Mouse (Mus musculus): ENCODE results near the gene Fcgr2b. TPM values are rescaled to one million over a fixed set of nuclear protein-coding genes. Genes with fewer than 3 reads are reported as not detected.

The Fcgr2b gene
- 1 to 10 TPM; 2.7 to 4.4 TPM for total RNA-seq (2021)
- long read RNA-seq, experiment 1, partial matches to known transcripts = 0 of 2 reads
- long read RNA-seq, experiment 1, other reads (novel, unspliced or antisense) = 1 of 2 reads
- long read RNA-seq, experiment 2 = 0 reads

GRCm38 (mm10) chr1:170976447-170976846 is at the start of gene Fcgr2b:
Gene Fcgr2b, minus strand, starts transcription at chr1:170976547.
- Histone ChIP-seq H3K27ac (0 out of 2 replicates have a peak within 1 kb of the TSS, but pooled peaks have one; percentile 7), H3K4me3 (peak within 1 kb of the TSS; percentile 18; the same call in 1 of the 2 replicates)
- DNase-seq (ENCODE audit: low spot score in 2 of 2) = no peak
- TF ChIP-seq CTCF (conservative IDR thresholded peaks at IDR 0.05) = no peak

- Histone ChIP-seq H3K4me3 (no peak overlapping the region), H3K27ac (no peak overlapping the region)
- DNase-seq (ENCODE audit: low spot score in 2 of 2) = no peak
- no peak for TF ChIP-seq CTCF (conservative IDR thresholded peaks at IDR 0.05)
These were observed 43.1 kb upstream of the Fcgr2b start for GRCm38 (mm10) chr1:171019311-171019950.

DNA sequence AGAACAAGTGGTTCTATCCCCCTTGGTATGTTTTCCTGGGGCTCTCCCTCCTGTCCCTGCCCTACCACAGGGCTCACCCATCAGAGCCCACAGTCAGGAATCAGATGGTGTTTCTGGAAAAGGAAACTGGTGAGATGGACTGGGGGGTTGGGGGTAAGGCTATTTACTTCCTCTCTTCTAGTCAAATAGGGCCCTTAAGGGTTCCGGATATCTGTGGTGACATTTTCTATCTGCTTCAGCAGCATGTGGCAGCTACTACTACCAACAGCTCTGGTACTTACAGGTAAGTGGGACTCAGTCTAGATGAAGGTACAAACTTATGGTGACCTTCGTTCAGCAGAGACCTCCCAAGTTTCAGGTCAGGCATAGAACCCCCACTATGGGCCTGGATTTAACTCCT is 42.4 kb upstream of the Fcgr2b start, which contains the start of gene Fcgr4:
Fcgr4 (plus strand) TSS at position 184 of the 400 bp plus-strand sequence.
- no peak for TF ChIP-seq CTCF (conservative IDR thresholded peaks at IDR 0.05)
- H3K27ac ChIP-seq = no peak within 1 kb of the TSS
- DNase-seq (ENCODE audit: low spot score in 2 of 2) = no peak

DNA sequence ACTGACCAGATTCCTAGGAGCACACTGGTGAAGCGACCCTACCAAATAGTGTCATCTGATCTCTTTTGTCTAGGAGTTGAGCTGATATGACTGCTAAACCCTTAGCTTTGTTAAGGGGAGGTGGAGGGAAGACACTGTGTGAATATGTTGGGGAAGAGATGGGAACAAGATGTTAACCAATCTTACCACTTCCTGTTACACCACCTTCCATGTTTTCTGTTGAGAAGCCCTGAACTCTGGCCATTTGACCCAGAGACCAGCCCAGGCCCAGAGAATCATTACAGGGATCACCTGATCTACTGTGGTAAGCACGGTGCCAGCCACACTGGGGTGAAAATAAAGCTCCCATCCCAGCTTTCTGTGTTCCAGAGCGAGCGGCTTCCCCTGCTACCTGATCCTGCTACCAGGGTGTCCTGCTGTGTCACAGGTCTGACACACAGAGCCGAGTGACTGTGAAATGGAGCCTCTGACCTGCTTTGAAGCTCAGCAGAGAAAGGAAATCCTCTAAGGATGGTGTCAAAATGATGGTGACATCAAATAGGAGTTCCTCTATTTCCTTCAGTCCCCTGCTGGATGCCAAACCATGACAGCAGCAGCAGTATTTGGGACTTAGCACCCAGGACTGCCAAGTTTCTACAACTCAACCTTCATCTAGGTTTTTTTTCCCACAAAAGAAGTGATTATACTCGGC is 41.3 kb upstream of the Fcgr2b start:
- Histone ChIP-seq H3K27ac (no peak overlapping the region), H3K4me3 (no peak overlapping the region)
- DNase-seq (ENCODE audit: low spot score in 2 of 2) = no peak
- no peak for TF ChIP-seq CTCF (conservative IDR thresholded peaks at IDR 0.05)

More for the DNA sequence above, 42.4 kb upstream of the Fcgr2b start, which contains the start of gene Fcgr4:
- no peak within 1 kb of the TSS for H3K4me3 ChIP-seq

DNA sequence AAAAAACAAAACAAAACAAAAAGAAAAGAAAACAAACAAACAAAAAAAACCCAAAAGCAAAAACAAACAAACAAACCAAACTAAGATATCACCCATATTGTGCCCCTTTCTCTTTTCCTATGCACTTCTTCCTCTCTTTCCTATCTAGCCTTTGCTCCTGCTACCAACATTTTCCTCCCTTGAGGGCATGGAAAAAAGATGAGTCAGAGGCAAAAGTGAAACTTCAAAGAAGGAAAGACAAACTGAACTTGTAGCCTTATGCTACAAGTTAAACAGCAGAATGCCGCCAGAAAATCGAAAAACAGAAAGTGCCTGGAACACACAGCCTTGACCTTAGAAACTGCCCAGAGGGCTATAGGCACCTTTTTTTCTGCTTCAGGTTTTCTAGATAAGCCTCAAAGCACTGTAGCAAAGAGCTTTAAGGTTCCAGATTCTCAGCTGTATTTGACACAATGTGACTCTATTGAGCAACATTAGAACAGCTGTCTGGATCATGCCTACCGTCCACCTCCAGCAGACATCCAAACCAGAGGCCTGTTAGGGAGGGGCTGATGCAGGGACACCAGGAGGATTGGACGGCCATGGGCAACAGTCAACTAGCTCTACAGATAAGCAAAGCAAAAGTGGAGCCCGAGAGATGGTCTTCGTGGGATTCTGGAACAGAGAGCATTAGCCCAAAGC is 40.5 kb upstream of the Fcgr2b start:
- no peak for TF ChIP-seq CTCF (conservative IDR thresholded peaks at IDR 0.05)
- Histone ChIP-seq H3K27ac (no peak overlapping the region), H3K4me3 (no peak overlapping the region)
- no peak for DNase-seq (ENCODE audit: low spot score in 2 of 2)

DNA sequence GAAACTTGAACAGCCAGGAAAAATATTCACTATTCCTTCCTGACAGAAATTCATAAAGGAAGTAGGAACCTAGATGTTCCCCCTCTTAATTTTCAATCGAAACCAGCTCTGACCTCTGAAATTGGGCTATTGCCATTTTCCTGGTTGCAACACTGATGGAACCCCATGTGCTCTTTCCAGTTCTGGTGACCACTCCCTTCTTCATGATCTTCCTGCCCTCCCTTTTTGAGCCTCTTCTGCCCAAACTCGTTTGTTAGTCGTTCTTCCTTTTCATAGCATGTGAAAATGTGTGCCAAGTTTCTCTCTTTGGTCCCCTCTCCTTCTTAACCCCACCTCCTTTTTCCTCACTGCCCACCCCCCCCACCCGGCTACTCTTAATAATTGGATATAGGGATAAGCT is 35.4 kb upstream of the Fcgr2b start:
- no peak overlapping the region for H3K27ac ChIP-seq
- DNase-seq (ENCODE audit: low spot score in 2 of 2) = no peak
- no peak for TF ChIP-seq CTCF (conservative IDR thresholded peaks at IDR 0.05)
- H3K4me3 ChIP-seq = no peak overlapping the region

DNA sequence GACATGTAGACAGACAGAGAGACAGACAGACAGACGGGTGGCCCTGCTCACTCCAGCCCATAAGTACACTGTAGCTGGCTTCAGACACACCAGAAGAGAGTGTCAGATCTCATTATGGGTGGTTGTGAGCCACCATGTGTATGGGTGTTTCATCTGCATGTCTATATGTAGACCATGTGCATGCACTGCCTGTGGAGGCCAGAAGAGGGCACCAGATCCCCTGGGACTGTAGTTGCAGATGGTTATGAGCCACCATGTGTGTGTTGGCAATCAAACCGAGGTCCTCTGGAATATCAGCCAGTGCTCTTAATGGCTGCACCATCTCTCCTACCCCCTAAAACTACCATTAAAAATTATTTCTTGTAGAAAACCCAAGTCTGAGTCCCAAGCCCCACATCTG is 30.6 kb upstream of the Fcgr2b start:
- peak; percentile 51 for TF ChIP-seq CTCF (conservative IDR thresholded peaks at IDR 0.05)
- H3K27ac ChIP-seq = no peak overlapping the region
- no peak for DNase-seq (ENCODE audit: low spot score in 2 of 2)
- no peak overlapping the region for H3K4me3 ChIP-seq

- no peak for DNase-seq (ENCODE audit: low spot score in 2 of 2)
- no peak for TF ChIP-seq CTCF (conservative IDR thresholded peaks at IDR 0.05)
- no peak overlapping the region for H3K4me3 ChIP-seq
- no peak overlapping the region for H3K27ac ChIP-seq
These were observed 30.0 kb upstream of the Fcgr2b start for GRCm38 (mm10) chr1:171006335-171006734.

DNA sequence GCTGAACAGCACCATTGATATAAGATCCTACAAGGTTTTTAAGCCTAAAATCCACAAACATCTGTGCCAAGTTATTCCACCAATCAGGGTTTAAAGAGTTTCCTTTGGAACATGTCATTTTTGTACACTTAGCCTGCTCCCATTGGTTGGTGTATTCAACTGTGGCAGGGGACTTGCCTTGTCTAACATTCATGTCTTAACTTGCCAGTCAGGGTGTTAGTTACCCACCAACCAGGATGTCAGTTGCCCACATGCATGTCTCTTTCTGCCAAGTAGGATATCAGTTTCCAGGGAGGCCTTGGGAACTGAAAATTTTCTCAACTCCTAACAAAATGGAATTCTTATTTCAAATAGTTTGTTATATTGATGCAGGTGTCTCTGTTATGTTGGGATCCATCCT is 29.2 kb upstream of the Fcgr2b start:
- Histone ChIP-seq H3K4me3 (no peak overlapping the region), H3K27ac (no peak overlapping the region)
- TF ChIP-seq CTCF (conservative IDR thresholded peaks at IDR 0.05) = no peak
- DNase-seq (ENCODE audit: low spot score in 2 of 2) = no peak

DNA sequence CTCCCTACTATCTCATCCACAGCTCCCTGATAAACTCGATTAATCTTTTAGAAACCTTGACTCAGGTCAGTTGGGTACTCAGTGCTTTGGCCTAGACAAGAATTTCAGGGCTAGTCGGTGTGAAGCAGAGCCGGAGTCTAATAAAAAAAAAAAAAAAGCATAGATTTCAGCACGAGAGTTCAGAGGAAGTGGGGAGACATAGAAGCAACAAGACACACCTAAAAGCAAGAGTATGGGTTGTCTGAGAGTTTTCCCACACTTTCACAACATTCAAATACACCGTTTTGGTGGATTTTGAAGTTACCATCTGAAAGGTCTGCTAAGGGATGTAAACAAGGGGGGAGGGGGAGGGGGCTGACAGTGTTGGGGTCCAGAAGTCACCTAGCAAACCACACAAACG is 28.7 kb upstream of the Fcgr2b start:
- Histone ChIP-seq H3K27ac (no peak overlapping the region), H3K4me3 (no peak overlapping the region)
- no peak for DNase-seq (ENCODE audit: low spot score in 2 of 2)
- TF ChIP-seq CTCF (conservative IDR thresholded peaks at IDR 0.05) = no peak

DNA sequence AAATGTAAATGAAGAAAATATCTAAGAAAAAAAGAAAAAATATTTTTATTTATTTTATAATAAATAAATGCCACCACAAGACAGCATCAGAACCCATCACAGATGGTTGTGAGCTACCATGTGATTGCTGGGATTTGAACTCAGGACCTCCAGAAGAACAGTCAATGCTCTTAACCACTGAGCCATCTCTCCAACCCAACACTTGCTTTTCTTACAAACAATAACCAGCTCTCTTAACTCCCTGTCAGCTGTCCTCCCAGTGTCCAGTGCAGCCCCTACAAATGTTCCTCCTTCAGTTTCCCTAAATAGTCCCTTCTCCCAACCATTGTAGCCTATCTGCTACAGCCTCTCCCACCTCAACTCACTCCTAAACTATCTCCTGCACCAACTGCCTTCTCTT is 23.5 kb upstream of the Fcgr2b start:
- Histone ChIP-seq H3K4me3 (no peak overlapping the region), H3K27ac (no peak overlapping the region)
- no peak for DNase-seq (ENCODE audit: low spot score in 2 of 2)
- TF ChIP-seq CTCF (conservative IDR thresholded peaks at IDR 0.05) = no peak

- TF ChIP-seq CTCF (conservative IDR thresholded peaks at IDR 0.05) = no peak
- peak; percentile 20 to 61 for DNase-seq (ENCODE audit: low spot score in 2 of 2)
- Histone ChIP-seq H3K27ac (peak overlapping the region; percentile 56), H3K4me3 (peak overlapping the region; percentile 46)
These were observed 21.7 kb upstream of the Fcgr2b start for GRCm38 (mm10) chr1:170997756-170998655.
